Mouse (Mus musculus) right cerebral cortex, postnatal 4 days (tissue): ENCODE measurements around the gene Habp4.

ENCODE experiments used
- DNase-seq: peaks from one replicate; pipeline ENCODE4 v3.0.0-alpha.2; 2022

Gene Habp4

DNA sequence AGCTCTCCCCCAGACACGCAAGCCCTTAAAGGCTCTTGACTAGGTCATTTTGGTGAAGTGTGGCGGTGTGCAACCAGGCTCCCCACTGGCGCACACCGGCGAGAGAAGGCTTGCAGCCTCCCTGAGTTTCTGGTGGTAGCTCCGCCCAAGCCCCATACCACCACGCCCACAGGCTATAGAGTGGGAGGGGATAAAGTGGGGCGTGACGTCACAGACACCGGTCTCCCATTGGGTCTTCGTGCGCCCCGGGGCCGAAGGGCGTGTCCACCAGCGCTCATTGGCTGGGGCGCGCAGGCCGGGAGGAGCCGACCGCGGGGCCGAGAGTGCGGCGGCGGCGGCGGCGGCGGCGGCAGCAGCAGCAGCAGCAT is at the start of gene Habp4:
TSS of gene Habp4 (plus strand) at position 277 of the 368 bp plus-strand sequence.
- peak; percentile 94 for DNase-seq

DNA sequence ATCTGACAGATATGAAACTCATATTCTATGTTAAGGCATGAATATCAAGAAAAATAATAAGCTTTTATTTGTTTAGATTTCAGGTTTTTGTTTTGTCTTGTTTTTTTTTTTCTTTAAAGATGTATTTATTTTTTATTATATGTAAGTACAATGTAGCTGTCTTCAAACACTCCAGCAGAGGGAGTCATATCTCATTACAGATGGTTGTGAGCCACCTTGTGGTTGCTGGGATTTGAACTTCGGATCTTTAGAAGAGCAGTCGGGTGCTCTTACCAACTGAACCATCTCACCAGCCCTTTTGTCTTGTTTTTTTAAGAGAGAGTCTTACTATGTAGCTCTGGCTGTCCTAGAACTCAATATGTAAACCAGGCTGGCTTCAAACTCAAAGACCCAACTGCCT is 44.2 kb upstream of the Habp4 start:
- DNase-seq: no peak

DNA sequence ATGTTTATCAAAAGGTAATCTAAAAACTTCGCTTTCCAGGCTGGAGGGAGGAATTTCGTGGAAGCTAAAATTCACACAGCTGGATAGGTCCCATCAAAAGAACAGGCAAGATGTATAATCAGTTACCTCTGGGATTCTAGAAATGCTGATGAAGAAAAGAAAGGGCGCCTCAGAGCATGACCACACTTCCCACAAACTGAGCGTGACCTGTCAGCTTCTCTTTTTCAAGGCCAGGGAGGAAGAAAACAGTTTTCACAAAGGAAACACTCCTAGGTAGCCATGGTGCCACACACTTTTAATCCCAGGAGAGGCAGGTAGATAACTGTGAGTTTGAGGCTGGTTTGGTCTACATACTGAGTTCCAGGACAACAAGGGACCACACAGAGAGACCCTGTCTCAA is 40.9 kb upstream of the Habp4 start:
- no peak for DNase-seq

DNA sequence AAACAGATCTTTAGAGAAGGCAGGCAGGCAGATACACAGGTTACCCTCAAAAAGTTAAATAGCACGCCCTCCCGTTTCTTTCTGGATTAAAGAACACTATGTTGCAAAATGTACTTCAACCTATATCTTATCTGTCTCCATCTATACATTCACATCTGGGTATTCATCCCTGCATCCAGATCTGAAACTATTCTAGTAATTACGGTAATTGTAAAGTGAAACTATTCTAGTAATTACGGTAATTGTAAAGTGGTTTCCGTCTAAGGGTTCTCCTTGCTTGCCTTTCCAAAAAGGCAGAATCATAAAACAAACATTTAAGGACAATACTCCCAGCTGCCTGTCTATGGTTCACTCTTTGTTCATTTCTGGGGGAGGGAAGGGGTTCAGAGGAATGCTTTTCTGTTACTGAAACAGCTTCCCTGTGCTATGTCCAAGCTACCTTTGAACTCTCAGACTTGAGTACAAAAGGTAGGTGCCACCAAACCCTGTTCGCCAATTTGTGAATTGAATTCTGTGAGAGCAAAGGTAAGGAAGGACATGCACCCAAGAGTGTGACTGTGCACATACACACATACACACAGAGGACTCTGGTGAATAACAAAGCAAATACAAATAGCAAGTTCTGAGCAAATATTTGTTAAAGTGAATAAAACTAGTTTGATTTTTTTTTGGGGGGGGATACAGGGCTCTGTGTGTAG is 38.0 kb upstream of the Habp4 start:
- DNase-seq: no peak

DNA sequence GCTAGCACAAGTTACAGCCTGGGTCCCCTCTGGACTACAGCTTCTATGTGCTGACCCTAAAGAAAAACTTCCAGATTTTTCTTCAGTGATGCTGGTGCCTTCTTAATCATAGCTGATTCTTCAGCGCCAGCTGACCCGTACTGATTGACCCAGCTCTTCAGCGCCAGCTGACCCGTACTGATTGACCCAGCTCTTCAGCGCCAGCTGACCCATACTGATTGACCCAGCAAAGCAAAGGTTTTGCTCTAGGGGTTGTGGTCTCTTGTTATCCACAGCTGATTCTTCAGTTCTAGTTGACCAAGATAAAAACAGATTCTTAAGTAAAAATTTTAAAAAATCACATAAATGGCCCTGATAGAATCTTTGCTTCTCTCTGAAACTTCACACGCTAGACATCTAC is 36.7 kb upstream of the Habp4 start:
- DNase-seq: no peak

DNA sequence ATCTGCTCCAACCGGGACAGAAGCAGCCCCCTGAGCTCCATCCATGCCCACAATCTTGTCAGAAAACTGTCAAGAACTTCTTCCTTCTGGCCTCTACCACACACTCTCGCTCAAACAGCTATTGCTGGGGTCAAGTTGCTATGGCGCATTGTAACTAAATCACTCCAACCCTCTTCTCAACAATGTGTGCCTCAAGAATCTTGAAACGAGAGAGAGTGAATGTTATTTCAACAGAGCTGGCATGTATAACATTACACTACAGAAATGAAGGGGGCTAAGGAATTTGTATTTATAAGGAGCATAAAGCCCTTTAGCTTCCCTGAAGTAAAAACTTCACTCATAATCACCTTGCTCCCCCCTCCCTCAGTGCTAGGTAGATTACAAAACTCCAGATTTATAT is 35.3 kb upstream of the Habp4 start:
- no peak for DNase-seq

DNA sequence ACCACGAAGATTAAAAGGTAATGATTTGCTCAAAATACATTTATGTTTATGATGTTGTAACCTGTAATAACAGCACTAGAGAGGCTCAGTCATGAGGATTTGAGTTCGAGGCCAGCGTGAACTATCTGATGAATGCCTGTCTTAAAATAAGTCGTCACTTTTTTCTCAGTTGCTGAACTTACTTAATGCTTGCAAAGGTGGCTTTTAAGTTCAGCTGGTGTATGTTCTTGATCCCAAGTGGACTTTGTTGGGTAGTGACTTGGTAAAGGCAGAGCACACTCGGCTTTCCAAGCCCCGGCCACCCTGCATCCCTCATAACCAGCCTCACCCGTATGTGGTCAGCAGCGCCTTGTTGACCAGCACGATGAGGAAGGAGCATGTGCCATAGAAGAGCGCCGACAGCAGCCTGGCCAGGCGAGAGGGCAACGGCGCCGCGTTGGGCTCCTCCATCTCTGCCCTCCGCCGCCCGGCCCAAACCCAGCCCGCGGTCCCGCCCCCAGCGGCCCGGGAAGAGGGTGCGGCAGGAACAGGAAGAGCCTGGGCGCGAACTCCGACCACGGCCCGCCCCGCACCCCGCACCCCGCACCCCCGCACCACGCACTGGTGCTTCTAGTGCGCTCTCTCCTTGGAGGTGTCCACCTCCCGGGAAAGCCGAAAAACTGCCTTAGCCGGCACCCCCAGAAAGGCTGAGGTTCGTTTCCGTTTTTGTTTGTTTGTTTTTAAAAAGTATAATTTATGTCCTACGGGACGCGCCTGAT is 32.6 kb upstream of the Habp4 start, which contains the start of gene Slc35d2:
TSS of gene Slc35d2 (minus strand) at position 511 of the 758 bp plus-strand sequence.
- DNase-seq: peak; percentile 22

DNA sequence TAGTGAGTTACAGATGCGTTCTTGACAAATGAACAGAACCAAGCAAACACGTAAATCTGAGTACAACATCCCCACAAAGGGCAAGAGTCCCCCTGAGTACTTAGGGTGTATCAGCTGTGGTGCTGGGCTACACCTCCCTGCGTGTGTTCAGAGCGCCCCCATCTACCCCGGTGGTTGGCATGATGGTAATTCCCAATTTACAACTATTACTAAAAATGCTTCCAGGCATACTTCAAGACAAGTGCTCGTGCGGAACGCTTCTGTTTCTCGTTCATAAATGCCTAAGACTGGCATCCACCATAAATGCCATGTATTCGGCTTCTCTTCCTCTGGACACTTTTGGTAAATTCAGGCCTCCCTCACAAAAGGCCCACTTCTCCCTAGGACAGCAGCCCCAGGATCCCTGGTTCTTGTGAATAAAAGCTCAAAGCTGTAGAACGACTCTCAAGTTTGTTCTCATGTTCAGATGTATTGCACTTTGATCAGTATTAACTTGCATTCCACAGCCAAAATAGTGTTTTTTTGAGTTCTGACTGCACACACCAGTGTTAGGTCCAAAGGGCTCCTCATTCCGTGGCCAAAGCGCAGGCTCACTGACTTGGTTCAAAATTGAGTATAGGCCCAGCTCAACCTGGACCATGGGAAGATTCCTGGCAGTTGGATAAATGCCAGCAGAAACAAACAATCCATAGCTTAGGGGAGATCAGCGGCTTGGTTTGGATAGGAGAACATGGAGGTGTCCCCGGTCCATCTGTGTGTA is 31.8 kb upstream of the Habp4 start:
- peak; percentile 20 for DNase-seq

DNA sequence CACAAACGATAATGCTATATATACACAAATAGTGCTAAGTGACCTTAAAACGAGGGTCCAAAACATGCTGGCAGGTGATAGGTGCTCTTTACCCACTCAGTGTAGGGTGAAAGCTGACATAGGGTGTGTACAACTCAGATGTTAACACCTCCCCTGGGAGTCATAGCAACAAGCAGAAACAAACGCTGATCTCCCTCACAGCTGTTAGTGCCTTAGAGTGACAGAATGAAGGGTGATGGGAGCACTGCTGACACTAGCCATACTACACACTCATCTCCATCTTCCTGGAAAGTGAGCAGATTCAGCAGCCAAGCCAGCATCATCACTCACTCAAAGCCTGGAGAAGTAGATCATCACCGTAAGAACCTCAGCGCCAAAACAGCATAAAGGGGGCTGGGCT is 11.5 kb upstream of the Habp4 start:
- DNase-seq: no peak

DNA sequence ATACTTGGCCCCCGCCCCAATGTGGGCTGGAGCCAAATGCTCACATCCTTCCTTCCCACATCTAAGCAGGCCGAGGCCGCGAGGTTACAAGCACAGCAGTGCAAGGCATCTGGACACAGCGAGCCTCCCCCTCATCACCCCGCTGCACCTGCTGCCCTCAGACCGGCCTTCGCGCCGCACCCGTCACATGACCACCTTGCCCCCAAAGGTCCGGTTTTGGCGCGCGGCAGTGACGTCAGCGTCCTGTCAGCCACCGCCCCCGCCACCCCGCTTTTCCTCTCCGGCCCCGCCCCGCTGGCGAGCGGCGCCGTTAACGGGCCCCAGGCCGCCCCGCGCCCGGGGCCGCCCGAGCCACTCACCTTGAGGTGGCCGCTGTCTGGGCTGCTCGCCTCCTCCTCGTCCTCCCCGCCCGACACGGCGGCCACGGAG is 9.4 kb upstream of the Habp4 start:
- peak; percentile 83 for DNase-seq

DNA sequence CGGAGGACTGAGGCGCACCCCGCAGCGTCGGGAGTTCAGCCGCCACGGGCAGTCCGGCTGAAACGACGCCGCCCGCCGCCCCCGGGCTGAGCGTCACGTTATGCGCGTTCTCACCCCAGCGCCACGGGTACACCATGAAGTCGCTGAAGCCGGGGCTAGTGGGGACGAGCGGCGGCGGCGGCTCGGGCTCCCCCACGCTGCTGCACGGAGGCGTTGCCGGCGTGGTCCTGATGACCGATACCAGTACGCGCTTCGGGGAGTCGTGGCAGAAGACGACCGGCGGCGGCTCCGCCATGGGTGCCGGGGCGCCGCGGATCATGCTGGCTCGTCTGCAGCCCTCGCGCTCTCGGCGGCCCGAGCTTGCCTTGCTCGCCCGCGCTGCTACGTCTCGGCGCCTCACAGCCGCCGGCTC is 8.9 kb upstream of the Habp4 start:
- DNase-seq: peak; percentile 52

DNA sequence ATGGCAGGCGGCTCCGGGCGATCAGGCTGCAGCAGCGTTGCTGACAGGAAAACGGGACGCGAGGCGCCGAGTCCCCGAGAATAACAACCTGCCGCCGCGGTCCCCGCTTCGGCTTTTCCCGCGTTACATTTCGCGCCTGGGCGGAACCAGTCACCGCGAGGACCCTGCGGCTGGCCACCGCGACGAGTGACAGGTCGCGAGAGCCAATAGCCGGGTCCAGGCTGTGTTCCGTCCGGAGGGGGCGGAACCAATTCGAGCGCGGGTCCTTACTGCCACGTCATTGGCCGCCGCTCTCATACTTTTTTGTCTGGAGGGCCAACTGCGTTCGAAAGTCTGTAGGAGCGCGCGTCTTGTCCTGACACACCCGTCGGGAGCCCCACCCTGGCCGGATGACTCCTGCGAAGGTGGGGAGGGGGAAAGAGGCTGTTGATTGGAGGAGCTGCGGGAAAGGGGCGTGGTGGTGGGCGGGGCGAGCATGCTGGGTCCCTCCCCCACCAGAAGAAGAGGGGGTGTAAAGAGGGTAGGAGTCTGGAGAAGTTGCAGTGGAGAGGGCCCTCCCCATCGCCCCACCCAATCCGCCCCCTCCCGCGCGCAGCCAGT is 8.4 kb upstream of the Habp4 start, which contains the start of gene Zfp367:
TSS of gene Zfp367 (minus strand) at position 120 of the 600 bp plus-strand sequence.
- DNase-seq: peak; percentile 93

DNA sequence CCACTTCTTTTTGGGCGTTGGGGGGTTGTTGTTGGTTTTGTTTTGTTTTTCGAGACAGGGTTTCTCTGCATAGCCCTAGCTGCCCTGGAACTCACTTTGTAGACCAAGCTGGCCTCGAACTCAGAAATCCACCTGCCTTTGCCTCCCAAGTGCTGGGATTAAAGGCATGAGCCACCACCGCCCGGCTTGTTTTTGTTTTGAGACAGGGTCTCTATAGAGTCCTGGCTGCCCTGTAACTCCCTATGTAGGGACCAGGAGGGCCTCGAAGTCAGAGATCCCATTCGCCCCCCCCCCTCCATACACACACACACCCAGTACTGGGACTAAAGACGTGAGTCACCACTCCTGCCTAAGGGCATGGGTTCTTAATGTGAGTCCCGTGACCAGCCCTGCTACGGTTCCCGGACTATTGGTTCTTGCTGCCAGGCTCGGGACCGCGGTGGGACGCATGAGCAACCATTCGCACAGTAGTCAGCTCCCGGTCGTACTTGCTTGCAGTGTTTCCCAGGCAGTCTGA is 7.8 kb upstream of the Habp4 start:
- peak; percentile 16 for DNase-seq

DNA sequence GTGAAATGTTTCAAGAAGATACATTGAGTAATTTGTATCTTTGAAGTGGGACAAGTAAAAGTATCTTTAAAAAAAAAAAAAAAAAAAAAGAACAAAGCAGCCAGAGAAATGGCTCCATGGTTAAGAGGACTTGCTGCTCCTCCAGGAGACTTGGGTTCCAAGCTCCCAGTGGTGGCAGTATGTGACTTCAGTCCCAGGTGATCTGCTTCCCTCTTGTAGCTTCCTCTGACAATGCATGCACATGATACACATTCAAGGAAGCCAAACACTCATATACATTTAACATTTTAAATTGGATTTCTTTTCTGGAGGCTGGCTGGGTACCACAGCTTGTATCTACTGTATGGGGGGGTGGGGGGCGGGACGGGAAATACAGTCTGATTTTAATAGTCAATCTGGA is 7.0 kb upstream of the Habp4 start:
- DNase-seq: no peak

DNA sequence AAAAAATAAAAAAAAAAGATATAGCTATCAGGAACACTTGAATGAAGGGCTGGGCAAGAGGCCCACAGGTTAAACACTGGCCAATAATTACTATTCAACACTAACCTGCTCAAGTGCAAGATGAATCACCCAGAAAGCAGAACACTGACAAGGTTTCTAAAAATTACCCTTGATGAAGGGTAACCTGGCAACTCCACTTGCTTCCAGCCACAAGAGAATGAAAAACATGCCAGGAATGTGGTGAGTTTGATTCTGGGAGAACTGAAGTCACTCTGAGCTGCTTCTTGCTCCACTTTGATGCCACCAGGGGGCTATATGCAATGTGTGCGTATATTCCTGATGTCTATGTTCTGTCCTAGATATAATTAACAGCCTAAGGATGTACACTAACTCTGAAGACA is 6.5 kb upstream of the Habp4 start:
- DNase-seq: no peak

DNA sequence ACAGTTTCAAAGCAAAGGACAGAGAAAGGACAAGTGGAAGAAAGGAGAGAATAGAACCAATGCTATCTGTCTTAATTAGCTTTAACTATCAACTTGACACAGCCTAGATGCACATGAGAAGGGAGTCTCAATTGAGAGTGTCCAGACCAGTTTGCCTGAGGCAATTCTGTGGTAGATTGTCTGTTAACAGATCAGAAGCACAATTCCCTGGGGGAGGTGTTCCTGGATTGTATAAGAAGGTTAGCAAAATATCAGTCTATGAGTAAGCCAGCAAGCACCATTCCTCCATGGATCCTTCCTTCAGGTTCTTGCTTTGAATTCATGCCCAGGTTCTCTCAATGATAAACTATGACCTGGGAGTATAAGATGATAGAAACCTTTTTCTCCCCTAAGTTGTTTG is 4.7 kb upstream of the Habp4 start:
- no peak for DNase-seq

DNA sequence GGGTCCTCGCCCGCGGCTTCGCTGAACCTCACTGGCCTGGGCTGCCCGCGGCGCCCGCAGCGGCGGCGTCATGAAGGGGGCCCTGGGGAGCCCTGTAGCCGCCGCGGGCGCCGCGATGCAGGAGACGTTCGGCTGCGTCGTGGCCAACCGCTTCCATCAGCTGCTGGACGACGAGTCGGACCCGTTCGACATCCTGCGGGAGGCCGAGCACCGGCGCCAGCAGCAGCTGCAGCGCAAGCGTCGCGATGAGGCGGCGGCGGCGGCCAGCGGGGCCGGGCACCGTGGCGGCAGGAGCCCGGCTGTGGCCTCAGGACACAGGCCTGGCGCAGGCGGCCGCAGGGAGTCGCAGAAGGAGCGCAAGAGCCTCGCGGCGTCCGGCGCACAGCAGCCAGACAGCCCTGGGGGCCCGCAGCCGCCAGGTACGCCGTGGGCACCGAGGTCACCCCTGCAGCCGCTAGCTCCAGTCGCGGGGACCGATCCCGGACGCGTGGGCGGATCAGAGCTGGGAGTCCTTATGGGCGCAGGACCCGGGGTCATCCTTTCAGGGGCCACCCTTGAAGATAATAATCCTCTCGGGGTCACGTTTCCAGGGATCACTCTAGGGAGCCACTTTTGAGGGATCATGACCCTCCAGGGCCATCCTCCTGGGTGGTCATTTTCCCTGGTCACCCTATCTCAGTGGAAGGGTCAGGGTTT is 440 bp downstream of the Habp4 start:
- DNase-seq: peak; percentile 47

DNA sequence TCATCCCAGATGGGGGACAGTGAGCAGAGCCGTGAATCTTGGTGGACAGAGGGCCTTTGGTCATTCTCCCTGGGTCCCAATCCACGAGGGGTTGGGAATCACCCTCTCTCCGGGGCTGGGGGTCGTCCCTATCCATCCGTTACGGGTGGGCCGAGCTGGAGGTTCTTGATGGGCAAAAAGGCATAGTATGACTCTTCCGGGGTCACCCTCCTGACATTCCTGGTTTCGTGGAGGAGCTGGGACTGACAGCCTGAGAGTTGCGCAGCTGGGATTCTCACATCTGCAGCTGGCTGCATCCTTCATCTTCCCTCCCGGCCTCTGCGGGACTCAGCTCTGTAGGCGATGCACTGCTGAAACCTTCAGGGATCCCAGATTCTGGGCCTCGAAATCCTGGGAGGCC is 1.0 kb downstream of the Habp4 start:
- no peak for DNase-seq

DNA sequence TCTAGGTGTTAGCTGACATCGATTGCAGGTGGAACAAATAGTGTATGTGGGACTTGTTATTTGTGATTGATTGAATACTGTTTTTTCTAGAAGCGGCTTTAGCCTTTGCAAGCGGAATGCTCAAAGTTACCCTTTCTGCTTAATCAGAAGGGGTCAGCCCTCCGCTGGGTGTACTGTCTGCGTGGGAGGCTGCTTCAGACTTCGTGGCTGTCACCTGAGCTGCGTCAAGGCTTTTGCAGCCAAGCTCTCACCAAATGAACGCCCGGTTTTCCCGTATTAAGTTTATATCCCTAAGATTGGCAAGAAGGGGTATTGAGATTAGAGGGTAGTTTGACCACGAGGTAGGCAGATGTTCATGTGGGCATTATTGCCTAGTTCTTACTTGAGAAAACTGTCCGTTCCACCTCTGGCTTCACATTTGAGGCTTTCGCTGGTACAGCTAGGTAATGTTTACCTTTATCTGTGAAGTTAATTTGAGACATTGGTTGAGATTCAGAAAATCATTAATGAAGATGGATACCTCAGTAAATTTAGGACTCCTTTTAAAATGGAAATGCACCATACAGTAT is 1.6 kb downstream of the Habp4 start:
- DNase-seq: no peak

DNA sequence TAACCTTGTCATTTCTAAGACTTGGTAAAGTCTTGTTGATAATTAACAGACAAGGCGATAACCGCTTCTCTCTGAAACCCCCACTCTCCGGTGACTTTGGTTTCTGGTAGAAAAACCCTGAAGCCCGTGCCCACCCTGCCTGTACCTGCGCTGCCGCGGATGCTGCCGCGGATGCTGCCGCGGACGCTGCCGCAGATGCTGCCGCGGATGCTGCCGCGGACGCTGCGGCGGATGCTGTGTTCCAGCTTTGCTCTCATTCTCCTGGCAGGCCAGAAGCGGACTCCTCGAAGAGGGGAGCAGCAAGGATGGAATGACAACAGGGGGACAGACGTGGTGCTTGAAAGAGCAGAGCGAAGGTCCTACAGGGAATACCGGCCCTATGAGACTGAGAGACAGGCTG is 8.1 kb downstream of the Habp4 start:
- peak; percentile 46 for DNase-seq

DNA sequence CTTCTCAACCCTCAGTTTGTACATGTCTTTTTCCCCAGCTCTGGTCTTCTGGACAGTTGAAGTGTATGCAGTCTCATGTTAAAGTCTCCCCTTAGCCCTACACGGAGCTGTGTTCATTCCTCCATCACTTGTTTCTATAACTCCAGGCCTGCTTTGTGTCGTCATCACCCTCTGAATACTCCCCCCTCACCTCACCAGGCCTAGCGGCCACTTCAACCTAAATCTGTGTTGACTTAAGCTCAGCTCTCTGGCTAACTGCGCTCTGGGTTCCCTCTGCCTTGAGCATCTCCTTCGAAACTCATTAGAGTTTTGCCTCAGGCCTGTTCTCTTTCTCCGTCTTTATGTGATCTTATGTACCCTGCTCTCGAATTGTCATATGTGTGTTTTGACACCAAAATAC is 16.4 kb downstream of the Habp4 start:
- no peak for DNase-seq
